Mouse (Mus musculus) layer of hippocampus, postnatal 10 days (tissue): ENCODE measurements around the gene Uba7. TPM values are rescaled to one million over a fixed set of nuclear protein-coding genes. Genes with fewer than 3 reads are reported as not detected.

Experiments
- DNase-seq, 2 experiments: peaks; one replicate each; pipeline ENCODE4 v3.0.0; 2021; ENCODE audit warnings: low spot score in 2 of 2
- long read RNA-seq: library from polyadenylated mRNA; stranded (forward); transcript quantifications from one replicate; pipeline ENCODE4 v2.0.0, GENCODE M21; 2023
- total RNA-seq, 2 experiments: library from RNA; stranded (reverse); gene quantifications; 2 replicates each; pipeline ENCODE4 v1.2.3; 2021

Uba7 gene
- 1 to 10 TPM; 3.7 to 4.1 TPM for total RNA-seq
- long read RNA-seq, partial matches to known transcripts = 0 of 1 reads
- long read RNA-seq, other reads (novel, unspliced or antisense) = 0 of 1 reads

DNA sequence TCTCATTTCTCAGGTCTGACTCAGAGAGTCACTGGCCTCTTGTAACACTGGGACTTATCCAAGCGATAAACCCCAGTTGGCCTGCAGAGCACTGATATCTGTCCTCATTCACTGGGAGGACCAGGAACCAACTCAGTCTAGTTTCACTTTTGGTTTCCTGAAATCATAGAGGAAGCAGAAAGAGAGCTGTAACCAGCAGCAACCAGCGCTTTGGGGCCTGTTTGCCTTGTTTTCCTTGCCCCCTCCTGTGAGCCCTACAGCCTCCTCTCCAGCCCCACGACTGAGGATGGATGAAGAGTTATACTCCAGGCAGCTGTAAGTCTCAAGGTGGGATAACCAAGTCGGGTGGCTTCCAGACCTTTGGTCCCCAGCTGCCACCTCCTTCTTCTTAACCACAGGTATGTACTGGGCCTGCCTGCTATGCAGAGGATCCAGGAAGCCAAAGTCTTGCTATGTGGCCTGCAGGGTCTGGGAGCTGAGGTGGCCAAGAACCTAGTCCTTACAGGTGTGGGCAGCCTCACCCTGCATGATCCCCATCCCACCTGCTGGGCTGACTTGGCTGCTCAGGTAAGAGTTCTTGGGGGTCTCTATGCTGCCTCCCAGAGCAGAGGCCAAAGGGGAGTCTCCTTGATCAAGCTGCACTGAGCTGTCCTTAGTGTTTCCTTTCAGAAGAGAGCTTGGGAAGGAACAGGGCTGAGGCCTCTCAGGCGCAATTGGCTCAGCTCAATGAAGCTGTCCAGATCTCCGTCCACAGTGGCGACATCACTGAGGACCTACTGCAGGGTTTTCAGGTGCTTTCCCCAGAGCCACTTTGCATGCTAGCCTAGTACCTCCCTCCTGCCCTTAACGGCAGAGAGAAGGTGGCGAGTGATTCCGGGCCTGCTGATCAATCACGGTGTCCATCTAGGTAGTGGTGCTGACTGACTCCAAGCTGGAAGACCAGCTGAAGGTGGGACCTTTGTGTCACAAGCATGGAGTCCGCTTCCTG lies at the start of gene Uba7:
Gene Uba7 (plus strand): TSS at position 107 of the 988 bp plus-strand sequence.
- no peak for DNase-seq

DNA sequence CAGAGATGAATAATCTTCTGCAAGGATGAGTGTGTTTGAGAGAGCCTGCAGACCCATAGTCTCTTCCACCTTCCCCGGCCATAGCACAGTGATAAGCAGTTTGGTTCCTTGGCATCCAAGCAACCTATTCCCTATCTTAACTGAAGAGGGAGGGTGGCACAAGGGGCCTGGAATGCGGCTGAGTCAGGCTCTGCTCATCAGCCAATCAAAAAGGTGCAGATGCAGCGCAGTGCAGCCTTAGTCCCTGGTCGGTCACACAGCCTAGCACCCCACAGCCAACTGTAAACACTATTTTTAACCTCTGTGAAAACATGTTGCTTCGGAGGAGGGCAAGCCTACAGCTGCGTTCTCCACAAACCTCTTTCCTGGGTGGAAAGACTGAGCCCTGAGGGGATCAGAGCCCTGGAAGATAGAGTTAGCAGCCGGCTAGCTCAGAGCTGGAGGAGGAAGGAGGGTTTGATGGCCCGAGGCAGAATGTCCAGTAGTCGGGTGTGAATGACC lies 48.3 kb upstream of the Uba7 start:
- no peak for DNase-seq

DNA sequence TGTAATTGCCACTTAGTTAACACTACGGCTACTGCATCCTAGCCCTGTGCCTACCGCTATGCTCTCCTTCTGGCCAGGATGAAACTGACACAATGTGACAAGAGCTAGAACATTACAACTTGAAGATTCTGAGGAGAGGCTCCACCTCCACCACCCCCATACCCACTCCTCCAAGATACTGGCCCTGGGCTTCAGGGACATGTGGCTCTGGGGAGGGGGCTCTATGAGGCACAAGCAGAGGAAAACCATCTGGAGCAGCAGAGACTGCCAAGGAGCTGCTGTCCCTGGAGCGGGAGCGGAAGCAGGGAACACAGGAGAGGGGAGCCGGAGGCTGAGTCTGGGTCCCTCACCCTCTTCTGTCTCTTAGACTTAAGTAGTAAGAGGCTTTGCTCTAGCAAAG lies 47.6 kb upstream of the Uba7 start:
- DNase-seq = peak in 1 of 2 experiments; percentile 42

DNA sequence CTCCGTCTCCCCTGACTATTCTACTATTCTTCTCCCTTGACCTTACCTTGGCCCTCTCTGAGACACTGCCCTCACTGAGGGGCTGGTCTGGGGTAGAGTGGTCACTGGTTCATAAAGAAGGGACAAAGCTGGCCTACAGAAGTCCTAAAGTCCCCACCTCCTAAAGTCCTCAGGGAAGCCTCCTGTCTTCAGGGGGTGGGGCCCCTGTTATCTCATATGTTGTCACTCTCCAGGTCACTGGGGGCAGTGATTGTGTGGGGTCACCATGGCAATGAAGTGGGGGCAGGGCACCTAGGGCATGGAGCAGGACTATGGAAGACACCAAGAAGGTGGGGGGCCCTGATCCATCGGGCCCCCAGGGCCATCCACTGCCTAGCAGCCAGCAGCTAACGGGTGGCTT lies 47.1 kb upstream of the Uba7 start, which contains the start of gene Actl11:
Gene Actl11 (plus strand): TSS at position 301 of the 400 bp plus-strand sequence.
- DNase-seq = no peak

DNA sequence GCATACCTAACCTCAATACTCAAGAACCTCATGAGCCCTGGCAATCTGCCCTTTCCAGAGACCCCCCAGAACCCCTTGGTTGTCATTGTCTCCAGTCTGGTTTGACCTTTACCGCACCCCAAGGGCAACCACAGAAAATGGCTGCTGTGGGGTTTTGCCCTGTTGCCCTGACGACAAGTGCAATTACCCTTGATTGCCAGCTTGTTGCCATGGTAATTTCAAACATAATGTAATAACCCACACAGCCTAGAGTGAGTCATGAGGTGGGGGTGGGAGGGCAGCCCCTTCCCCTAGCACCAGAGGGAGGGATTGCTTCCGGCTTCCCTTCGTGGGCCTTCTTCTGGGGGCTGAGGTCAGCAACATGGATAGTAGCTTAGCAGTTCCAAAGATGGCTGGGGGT lies 43.1 kb upstream of the Uba7 start:
- DNase-seq = no peak

DNA sequence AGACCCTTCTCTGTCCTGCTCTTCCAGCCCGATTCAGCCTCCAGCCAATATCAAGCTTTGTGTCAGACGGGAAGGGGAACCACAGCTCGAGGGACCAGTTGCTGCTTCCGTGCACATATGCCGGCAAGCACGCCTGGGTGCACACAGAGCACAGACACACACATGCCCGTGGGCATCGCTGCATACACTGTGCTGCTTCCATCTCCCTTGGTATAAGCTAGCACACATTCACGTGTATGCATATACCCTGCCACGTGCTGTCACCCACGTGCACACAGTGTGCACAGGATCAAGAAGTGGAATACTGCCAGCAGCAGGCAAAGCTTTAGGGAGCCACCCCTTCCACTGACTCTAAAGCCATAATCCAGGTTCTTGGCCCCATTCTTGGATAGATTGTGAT lies 41.2 kb upstream of the Uba7 start:
- DNase-seq = peak; percentile 40 to 48

DNA sequence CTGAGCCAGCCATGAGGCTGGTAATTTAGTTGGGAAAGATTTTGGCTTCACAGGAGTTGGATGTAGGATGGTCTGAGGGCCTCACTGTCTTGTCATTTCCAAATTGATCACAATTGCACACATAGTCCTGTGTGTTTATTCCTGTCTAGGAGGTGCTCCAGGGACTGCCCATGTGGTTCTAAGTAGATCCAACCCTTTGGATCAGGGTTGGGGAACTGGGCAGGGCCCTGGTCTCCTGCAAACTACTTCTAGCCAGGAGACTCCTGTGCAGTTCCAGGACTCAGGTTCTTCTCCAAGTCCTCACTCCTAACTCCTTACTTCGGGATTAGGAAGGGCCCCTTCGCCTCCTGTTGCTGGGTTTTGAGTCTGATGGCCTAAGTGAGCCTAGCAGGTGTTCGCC lies 39.9 kb upstream of the Uba7 start, which contains the start of gene Camkv:
Gene Camkv (plus strand): TSS at position 301 of the 400 bp plus-strand sequence.
- DNase-seq = no peak

DNA sequence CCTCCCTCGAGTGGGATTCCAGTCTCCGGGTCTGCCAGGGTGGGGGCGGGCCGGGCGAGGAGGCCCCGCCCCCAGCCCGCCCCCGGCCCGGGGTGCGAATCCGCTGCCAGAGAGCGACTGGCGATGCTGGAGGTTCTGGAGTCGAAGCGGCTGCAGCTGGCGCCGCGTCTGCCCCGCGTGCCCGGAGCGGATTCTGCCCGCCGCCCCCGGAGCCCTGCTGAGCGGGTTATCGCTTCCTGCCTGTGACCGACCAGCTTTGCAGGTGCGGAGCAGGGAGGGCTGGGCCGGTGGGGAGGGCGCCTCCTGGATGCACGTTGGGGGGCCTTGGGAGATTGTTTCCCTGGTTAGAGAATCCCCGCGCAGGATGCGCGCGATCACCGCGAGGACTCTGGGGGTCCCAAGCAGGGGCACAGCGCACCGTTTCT lies 39.5 kb upstream of the Uba7 start:
- DNase-seq = peak; percentile 64 to 69

DNA sequence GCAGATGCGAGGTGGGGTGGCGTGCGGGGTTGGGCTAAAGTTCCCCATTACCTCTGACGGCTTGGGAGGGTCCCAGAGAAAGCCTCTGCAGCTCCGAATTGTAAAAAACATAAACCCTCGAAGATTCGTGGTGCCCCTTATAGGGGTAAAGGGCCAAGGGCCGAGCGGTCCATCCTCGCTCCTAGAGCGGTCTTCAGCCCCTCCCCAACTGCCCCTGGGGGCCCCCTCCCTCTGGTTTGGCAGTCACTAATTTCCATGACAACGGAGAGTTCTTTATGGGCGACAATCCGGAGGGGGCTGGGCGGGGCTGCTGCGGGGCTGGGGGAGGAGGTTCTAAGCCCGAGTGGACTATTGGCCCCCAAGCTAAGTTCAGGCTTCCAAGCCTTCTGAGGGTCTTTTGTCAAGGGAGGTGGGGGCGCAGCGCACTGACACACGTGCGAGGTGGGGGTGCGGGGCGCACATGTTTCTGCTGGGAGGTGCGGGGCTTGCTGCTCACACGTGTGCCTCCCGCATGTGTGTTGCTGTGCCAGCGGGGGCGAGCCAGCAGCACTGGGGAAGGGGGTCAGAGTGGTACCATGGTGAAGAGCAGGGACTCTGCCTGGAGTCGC lies 39.0 kb upstream of the Uba7 start:
- peak; percentile 62 to 69 for DNase-seq

DNA sequence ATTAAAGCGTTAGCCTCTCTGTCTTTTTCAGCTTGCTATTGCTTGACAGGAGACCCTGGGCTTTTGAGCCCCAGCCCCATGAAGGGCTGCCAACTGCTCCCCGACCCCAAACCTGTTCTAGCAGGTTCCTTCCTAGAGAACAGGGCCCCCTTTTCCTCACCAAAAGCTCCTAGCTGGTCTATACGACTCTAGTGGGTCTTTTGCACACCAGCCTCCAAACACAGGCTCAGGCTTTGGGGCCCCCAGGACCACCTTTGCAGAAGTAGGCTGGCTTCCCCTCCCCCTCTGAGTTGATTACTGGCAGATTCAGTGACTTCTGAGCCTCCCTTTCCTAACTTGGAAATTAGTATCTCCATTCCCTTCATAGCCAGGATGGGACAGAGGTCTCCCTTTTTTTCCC lies 38.5 kb upstream of the Uba7 start:
- DNase-seq = no peak

DNA sequence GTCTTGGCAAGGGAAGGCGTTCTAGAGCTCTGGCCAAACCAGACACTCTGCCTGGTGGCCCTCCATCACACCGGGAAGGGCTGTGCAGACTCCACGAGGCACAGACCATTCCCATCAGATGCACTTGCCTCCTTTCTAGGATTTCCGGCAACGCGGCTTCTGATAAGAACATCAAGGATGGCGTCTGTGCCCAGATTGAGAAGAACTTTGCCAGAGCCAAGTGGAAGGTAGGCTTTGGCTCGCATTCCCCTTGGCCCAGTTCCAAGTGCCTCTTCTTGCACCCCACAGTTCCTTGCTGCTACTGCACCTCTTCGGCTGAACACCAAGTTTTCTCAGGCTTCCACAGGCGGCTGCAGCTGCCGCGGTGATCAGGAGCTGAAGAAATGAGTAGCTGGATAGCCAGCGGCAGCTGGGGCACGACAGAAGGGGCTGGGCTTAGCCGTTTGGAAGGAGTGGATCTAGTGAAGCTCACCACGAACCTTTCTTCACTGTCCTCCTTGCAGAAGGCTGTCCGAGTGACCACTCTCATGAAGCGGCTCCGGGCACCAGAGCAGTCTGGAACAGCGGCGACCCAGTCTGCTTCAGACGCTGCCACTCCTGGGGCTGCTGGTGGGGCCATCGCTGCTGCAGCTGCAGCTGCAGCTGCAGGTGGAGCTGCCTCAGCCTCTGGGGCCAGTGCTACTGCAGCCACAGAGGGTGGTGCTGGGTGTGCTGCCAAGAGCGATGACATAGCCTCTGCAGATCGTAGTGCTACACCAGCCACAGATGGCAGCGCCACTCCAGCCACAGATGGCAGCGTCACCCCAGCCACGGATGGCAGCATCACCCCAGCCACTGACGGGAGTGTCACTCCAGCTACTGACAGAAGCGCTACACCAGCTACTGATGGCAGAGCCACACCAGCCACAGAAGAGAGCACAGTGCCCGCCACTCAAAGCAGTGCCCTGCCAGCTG lies 27.8 kb upstream of the Uba7 start:
- no peak for DNase-seq

DNA sequence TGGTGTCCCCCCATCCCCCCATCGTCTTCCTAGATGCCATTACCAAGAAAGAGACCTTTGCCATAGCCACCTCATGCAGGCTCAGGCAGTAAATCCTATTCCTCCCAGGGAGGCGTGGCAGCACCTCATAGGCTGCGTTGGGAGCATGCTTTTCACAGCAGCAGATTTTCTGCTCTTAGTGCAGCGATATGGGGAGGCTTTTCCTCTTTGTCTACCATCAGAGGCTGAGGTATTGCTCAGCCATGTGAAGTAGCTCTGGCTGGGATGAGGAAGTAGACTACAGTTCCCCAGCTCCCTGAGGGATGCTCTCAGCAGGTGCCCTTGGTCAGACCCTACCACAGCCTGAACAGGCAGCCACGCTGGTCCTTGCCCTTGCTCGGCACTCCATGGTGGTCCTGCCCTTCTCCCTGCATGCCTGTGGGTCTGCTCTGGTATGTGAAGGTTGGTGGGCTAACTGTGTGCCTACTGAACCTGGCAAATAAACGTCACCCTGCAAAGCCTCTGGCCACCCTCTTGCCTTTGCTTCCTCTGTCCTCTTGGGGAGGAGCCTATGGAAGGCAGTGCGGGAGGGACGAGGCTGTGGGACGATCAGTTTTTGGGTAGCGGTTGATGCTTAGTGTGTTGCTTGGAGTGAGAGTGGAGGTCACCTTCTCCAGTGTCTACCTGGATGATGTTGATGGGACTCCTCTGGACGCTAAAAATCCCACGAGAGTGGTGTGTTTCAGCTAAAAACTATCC lies 26.0 kb upstream of the Uba7 start:
- DNase-seq = no peak

DNA sequence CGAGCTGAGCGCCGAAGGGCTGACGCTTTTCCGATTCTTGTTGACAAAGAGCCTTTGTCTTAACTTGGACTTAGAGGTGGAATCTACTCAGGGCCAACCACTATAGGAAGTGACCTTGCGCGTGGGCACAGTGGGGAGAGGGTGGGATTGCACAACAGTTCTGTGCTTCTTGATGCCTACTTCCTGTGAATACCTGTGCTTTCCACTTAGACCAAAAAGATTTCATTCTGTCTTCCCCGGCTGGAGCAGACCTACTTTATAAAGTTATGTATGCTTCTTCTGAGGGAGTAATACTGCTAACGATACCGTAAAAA lies 25.4 kb upstream of the Uba7 start, which contains the start of gene Traip:
Gene Traip (plus strand): TSS at position 215 of the 314 bp plus-strand sequence.
- DNase-seq = no peak

DNA sequence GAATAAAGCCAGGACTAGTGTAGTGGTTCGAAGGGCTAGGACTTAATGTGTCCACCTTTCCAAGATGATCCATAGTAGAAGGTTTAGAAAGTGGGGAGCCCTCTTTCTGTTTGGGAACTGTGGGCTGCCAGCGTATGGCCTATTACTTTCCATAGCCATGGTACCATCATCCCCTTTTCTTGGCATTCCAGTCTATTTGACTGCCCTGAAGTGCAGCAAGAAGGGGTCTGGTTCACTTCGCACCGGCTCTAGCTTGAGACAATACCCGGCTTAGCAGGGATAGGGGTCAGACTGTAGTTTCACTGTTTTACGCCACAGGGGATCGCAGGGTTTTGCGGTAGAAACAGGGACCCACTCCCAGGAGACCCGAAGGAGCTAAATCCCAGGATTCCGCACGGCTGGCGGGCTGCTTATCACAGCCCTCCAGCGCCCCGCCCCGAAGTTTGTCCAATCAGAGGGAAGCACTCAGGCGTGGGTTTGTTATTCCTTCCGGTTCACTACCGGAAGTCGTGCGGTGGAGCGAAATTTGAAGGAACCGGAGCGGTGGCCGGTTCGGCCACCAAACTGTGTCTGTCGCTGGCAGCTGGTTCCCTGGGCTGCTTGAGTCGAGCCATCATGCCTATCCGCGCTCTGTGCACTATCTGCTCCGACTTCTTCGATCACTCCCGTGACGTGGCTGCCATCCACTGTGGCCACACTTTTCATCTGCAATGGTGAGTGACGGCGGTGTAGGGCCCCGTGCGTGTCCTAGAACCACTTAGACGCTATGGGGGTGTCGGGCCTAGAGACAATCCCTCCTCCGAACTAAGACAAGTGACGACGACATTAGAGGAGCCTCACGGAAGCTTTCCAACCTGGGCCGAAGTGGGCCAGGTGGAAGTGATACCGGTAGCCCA lies 24.6 kb upstream of the Uba7 start:
- DNase-seq = peak; percentile 91 to 92

DNA sequence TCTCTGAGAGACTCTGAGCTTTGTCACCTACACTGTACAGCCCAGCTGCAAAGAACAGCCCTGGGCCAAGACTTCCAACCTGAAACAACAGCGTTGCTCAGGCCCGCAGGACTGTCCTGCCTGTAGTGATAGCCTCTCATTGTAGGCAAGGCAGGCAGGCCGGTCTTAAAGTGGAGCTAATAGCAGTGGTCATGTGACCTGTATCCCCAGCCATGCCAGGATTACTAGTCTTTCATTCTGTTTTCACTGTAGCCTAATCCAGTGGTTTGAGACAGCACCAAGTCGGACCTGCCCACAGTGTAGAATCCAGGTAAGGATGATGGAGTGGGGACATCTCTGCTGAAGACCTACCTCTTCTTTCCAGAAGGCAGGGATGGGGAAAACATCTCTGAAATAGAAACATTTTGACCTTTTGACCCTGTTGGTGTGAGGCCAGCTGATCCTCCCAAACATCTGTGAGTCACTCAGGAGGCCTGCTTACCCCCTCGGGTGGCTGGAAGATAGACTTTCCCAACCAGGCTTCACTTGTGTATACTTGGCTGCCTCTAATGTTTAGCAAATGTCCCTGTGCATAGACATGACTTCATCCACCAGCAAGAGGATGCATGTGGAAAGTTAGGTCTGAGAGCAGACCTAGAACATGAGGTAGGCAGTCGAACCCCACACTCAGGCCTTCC lies 19.6 kb upstream of the Uba7 start:
- no peak for DNase-seq

DNA sequence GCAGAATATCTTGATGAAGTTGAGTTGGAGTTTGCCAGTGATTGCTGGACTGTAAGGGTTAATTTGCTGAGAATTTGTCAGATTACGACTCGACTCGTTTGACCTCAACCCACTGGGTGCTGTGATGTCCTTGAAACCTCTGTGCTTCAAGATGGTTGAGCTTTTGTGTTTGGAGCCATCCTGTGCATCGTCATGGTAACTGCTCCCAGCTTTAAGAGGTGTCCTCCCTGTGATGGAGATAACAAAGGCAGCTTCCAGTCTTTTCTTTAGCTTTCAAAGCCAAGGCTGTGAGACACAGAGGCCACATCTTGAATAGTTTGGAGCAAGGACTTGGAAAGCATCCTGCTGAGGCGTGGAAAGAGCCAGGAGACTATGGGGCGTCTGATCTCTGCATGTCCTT lies 18.2 kb upstream of the Uba7 start:
- no peak for DNase-seq

DNA sequence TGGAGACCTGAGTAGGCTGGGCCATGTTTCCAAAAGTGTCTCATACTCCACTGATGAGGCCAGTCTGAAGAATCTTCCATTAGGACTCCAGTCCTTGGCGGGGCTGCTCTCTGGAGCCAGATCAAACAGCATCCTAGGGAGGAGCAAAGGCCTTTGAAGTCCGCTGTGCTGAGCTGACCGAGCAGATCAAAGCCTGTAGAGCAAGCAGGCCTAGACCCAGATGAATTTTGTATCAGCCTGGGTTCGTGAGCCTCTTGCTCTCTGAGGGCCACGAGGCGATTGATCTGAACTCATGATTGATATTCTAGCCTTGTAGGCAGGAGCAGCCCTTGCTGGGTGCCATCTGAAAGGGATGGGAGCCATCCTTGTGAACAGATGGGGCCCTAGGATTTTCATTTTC lies 15.4 kb upstream of the Uba7 start:
- DNase-seq = no peak

DNA sequence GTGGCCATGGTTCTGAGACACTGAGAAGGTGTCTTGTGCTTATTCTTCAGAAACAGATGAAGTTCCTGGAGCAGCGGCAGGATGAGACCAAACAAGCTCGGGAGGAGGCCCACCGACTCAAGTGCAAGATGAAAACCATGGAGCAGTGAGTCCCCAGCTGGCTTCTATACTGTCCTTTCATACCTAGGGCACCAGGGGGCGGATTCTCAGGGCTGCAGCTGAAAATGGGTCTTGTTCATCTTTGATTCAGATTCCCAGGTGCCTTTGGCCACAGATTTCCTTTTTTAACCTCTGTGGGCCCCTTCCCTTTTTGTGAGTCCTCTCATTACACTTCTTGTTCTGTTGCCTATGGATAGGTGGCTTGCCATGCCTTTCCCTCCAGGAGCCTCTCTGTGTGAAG lies 14.4 kb upstream of the Uba7 start:
- no peak for DNase-seq

DNA sequence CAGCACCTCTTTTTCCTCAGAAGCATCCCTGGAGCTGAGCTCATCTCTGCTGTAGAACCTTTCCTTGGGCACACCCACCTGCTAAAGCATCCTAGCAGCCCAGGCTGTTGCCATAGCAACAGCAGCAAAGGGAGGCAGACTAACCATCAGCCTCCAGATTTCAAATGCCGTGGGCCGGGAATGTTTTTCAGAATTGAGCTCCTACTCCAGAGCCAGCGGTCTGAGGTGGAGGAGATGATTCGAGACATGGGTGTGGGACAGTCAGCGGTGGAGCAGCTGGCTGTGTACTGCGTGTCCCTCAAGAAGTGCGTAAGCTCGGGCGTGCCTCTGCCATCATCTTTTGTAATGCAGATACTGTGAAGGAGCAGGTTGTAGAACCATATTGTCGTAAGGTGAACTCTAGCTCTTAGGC lies 13.9 kb upstream of the Uba7 start:
- peak; percentile 60 to 62 for DNase-seq
